Mouse (Mus musculus) limb, embryonic 12.5 days (tissue): Measurements from ENCODE around the gene Sema3f. TPM values are rescaled to one million over a fixed set of nuclear protein-coding genes. Genes with fewer than 3 reads are reported as not detected.

Source experiments
- ATAC-seq: fragments of 200-750 bp; cut with Nextera tagmentation; 2 replicates; pipeline ENCODE4 v1.8.0; 2017; ENCODE audit warnings: low read depth, moderate TSS enrichment; ENCODE audit not compliant: insufficient number of reproducible peaks, insufficient read depth, low FRiP score, low TSS enrichment
- H3K27ac ChIP-seq: fragments of 300-500 bp; sonication (generic); 2 replicates; pipeline ENCODE4 v1.5.1; 2016; ENCODE audit warnings: mild to moderate bottlenecking, moderate library complexity
- H3K27me3 ChIP-seq: fragments of 300-500 bp; sonication (generic); 2 replicates; pipeline ENCODE4 v1.6.1; 2016; ENCODE audit warnings: mild to moderate bottlenecking, moderate library complexity
- H3K36me3 ChIP-seq: fragments of 300-500 bp; sonication (generic); 2 replicates; pipeline ENCODE4 v1.6.1; 2016; ENCODE audit warnings: mild to moderate bottlenecking, moderate library complexity
- H3K4me1 ChIP-seq: fragments of 300-500 bp; sonication (generic); replicated peaks from 2 replicates; pipeline ENCODE4 v1.6.1; 2016
- H3K4me2 ChIP-seq: fragments of 300-500 bp; sonication (generic); 2 replicates; pipeline ENCODE4 v1.6.1; 2016; ENCODE audit warnings: mild to moderate bottlenecking, moderate library complexity
- H3K4me3 ChIP-seq: fragments of 300-500 bp; sonication (generic); replicated peaks from 2 replicates; pipeline ENCODE4 v1.5.1; 2016; ENCODE audit warnings: mild to moderate bottlenecking
- H3K9ac ChIP-seq: fragments of 300-500 bp; sonication (generic); replicated peaks from 2 replicates; pipeline ENCODE4 v1.6.1; 2016; ENCODE audit warnings: mild to moderate bottlenecking, moderate library complexity
- H3K9me3 ChIP-seq: fragments of 300-500 bp; sonication (generic); 2 replicates; pipeline ENCODE4 v1.6.1; 2016; ENCODE audit warnings: mild to moderate bottlenecking, moderate library complexity
- WGBS: fragments of 180-500 bp; shearing (Covaris S2); methylation state at CpG from one replicate; pipeline ENCODE4 v1.1.7; 2016; 5-methylcytosine and 5-hydroxymethylcytosine counted together
- polyA plus RNA-seq: library from polyadenylated mRNA; unstranded; fragments of >200 nt; fragmentation: Nextera tagmentation; extraction: Ambion mirVana; gene quantifications from 2 replicates; pipeline ENCODE4 v1.2.1, GENCODE M21; 2016

Gene Sema3f
- polyA plus RNA-seq, 1 experiment from 2014 or later, result 47.6 TPM

- no peaks in the 10 kb centered on the region for H3K9me3 ChIP-seq
- WGBS, result 76% methylated on average over 3 of the region's 3 CpGs
- no peaks in the 10 kb centered on the region for H3K36me3 ChIP-seq
- 0 out of 2 replicates have a peak, but pooled peaks cover 2% of the 10 kb centered on the region for H3K27me3 ChIP-seq
- peaks cover 4% of the 10 kb centered on the region; the same call in 1 of the 2 replicates for H3K4me1 ChIP-seq
- no peak for ATAC-seq
- H3K27ac ChIP-seq, result no peak overlapping the region
- no peak overlapping the region for H3K4me3 ChIP-seq
- H3K4me2 ChIP-seq, result no peak overlapping the region
- H3K9ac ChIP-seq, result 0 out of 2 replicates have a peak overlapping the region, but pooled peaks have one; percentile 23
These were observed 50.3 kb downstream of the Sema3f start for GRCm38 (mm10) chr9:107659961-107660360.

GRCm38 (mm10) chr9:107659551-107659950 is 50.7 kb downstream of the Sema3f start:
- no peak for ATAC-seq
- H3K9ac ChIP-seq, result 0 out of 2 replicates have a peak overlapping the region, but pooled peaks have one; percentile 23
- peaks cover 4% of the 10 kb centered on the region; the same call in 1 of the 2 replicates for H3K4me1 ChIP-seq
- H3K9me3 ChIP-seq, result no peaks in the 10 kb centered on the region
- 88% methylated on average over 10 of the region's 10 CpGs for whole genome bisulfite sequencing
- no peaks in the 10 kb centered on the region for H3K27me3 ChIP-seq
- H3K4me3 ChIP-seq, result no peak overlapping the region
- no peak overlapping the region for H3K4me2 ChIP-seq
- no peak overlapping the region for H3K27ac ChIP-seq
- H3K36me3 ChIP-seq, result no peaks in the 10 kb centered on the region

- WGBS, result 85% methylated on average over 6 of the region's 6 CpGs
- Histone ChIP-seq H3K36me3 (no peaks in the 10 kb centered on the region), H3K4me1 (no peaks in the 10 kb centered on the region), H3K9ac (no peak overlapping the region), H3K27ac (no peak overlapping the region), H3K4me2 (no peak overlapping the region), H3K4me3 (no peak overlapping the region), H3K27me3 (no peaks in the 10 kb centered on the region), H3K9me3 (no peaks in the 10 kb centered on the region)
- no peak for ATAC-seq
These were observed 52.2 kb downstream of the Sema3f start for GRCm38 (mm10) chr9:107658096-107658495.

GRCm38 (mm10) chr9:107657144-107657543 is 53.1 kb downstream of the Sema3f start:
- no peak overlapping the region for H3K4me2 ChIP-seq
- WGBS, result 85% methylated on average over 5 of the region's 5 CpGs
- no peak overlapping the region for H3K27ac ChIP-seq
- no peaks in the 10 kb centered on the region for H3K9me3 ChIP-seq
- H3K36me3 ChIP-seq, result no peaks in the 10 kb centered on the region
- H3K9ac ChIP-seq, result no peak overlapping the region
- H3K27me3 ChIP-seq, result no peaks in the 10 kb centered on the region
- H3K4me3 ChIP-seq, result no peak overlapping the region
- no peak for ATAC-seq
- no peaks in the 10 kb centered on the region for H3K4me1 ChIP-seq

- H3K27ac ChIP-seq, result no peak overlapping the region
- H3K4me2 ChIP-seq, result no peak overlapping the region
- no peaks in the 10 kb centered on the region for H3K27me3 ChIP-seq
- 81% methylated on average over 4 of the region's 4 CpGs for WGBS
- no peak overlapping the region for H3K9ac ChIP-seq
- no peaks in the 10 kb centered on the region for H3K36me3 ChIP-seq
- H3K9me3 ChIP-seq, result no peaks in the 10 kb centered on the region
- no peak for ATAC-seq
- H3K4me3 ChIP-seq, result no peak overlapping the region
- H3K4me1 ChIP-seq, result peaks cover 17% of the 10 kb centered on the region
These were observed 55.7 kb downstream of the Sema3f start for GRCm38 (mm10) chr9:107654585-107654984.

GRCm38 (mm10) chr9:107653474-107653873 is 56.8 kb downstream of the Sema3f start:
- no peak overlapping the region for H3K4me2 ChIP-seq
- H3K4me1 ChIP-seq, result peaks cover 17% of the 10 kb centered on the region
- H3K36me3 ChIP-seq, result no peaks in the 10 kb centered on the region
- 81% methylated on average over 2 of the region's 2 CpGs for WGBS
- no peak overlapping the region for H3K4me3 ChIP-seq
- H3K27me3 ChIP-seq, result no peaks in the 10 kb centered on the region
- ATAC-seq, result no peak
- no peak overlapping the region for H3K9ac ChIP-seq
- H3K9me3 ChIP-seq, result no peaks in the 10 kb centered on the region
- H3K27ac ChIP-seq, result no peak overlapping the region

- 36% methylated on average over 12 of the region's 12 CpGs for WGBS
- H3K27me3 ChIP-seq, result no peaks in the 10 kb centered on the region
- no peak for ATAC-seq
- no peaks in the 10 kb centered on the region for H3K36me3 ChIP-seq
- peaks cover 17% of the 10 kb centered on the region for H3K4me1 ChIP-seq
- no peaks in the 10 kb centered on the region for H3K9me3 ChIP-seq
- H3K27ac ChIP-seq, result peak overlapping the region; percentile 37; the same call in 1 of the 2 replicates
- H3K9ac ChIP-seq, result peak overlapping the region; percentile 37; the same call in 1 of the 2 replicates
- no peak overlapping the region for H3K4me3 ChIP-seq
- H3K4me2 ChIP-seq, result 0 out of 2 replicates have a peak overlapping the region, but pooled peaks have one; percentile 17
These were observed 59.4 kb downstream of the Sema3f start for GRCm38 (mm10) chr9:107650708-107651481.

- H3K4me1 ChIP-seq, result peaks cover 20% of the 10 kb centered on the region
These were observed 60.0 kb downstream of the Sema3f start for GRCm38 (mm10) chr9:107650225-107650624.

GRCm38 (mm10) chr9:107648767-107649166 is 61.5 kb downstream of the Sema3f start:
- Histone ChIP-seq H3K9me3 (no peaks in the 10 kb centered on the region), H3K9ac (no peak overlapping the region), H3K4me1 (peaks cover 25% of the 10 kb centered on the region), H3K4me3 (no peak overlapping the region), H3K4me2 (no peak overlapping the region), H3K36me3 (no peaks in the 10 kb centered on the region), H3K27ac (no peak overlapping the region), H3K27me3 (no peaks in the 10 kb centered on the region)
- ATAC-seq, result no peak
- WGBS, result 79% methylated on average over 3 of the region's 3 CpGs

More at GRCm38 (mm10) chr9:107650225-107650624, 60.0 kb downstream of the Sema3f start:
- H3K9me3 ChIP-seq, result no peaks in the 10 kb centered on the region
- 71% methylated on average over 7 of the region's 7 CpGs for WGBS
- no peak overlapping the region for H3K4me2 ChIP-seq
- H3K27ac ChIP-seq, result peak overlapping the region; percentile 37; the same call in 1 of the 2 replicates
- H3K9ac ChIP-seq, result 0 out of 2 replicates have a peak overlapping the region, but pooled peaks have one; percentile 37
- H3K27me3 ChIP-seq, result no peaks in the 10 kb centered on the region
- H3K36me3 ChIP-seq, result no peaks in the 10 kb centered on the region
- H3K4me3 ChIP-seq, result no peak overlapping the region
- no peak for ATAC-seq

- Histone ChIP-seq H3K9me3 (no peaks in the 10 kb centered on the region), H3K4me2 (no peak overlapping the region), H3K27ac (no peak overlapping the region), H3K36me3 (no peaks in the 10 kb centered on the region), H3K27me3 (no peaks in the 10 kb centered on the region), H3K4me1 (peaks cover 25% of the 10 kb centered on the region), H3K4me3 (no peak overlapping the region), H3K9ac (no peak overlapping the region)
- ATAC-seq, result no peak
- WGBS, result 77% methylated on average over 6 of the region's 6 CpGs
These were observed 63.3 kb downstream of the Sema3f start for GRCm38 (mm10) chr9:107646975-107647374.

- Histone ChIP-seq H3K9me3 (no peaks in the 10 kb centered on the region), H3K4me2 (peak overlapping the region; percentile 61; the same call in 1 of the 2 replicates), H3K36me3 (no peaks in the 10 kb centered on the region), H3K27ac (no peak overlapping the region), H3K27me3 (no peaks in the 10 kb centered on the region), H3K4me3 (no peak overlapping the region), H3K9ac (no peak overlapping the region), H3K4me1 (peaks cover 20% of the 10 kb centered on the region)
- 9% methylated on average over 5 of the region's 5 CpGs for WGBS
- peak; percentile 77 for ATAC-seq
These were observed 64.7 kb downstream of the Sema3f start for GRCm38 (mm10) chr9:107645577-107645976.
